Mouse (Mus musculus) limb, embryonic 10.5 days (tissue): ENCODE measurements around the gene Pitpna. TPM values are rescaled to one million over a fixed set of nuclear protein-coding genes. Genes with fewer than 3 reads are reported as not detected.
"Not testable (repeated sequence)": the region's sequence is repeated elsewhere in the genome, so short reads cannot be mapped to it uniquely, and the experiment has no call there.

Source experiments
- DNase-seq: peaks from one replicate; pipeline ENCODE4 v3.0.0-alpha.2; 2017; ENCODE audit warnings: low spot score
- H3K27ac ChIP-seq: fragments of 300-500 bp; sonication (generic); 2 replicates; pipeline ENCODE4 v1.5.1; 2016; ENCODE audit warnings: mild to moderate bottlenecking
- H3K27me3 ChIP-seq: fragments of 300-500 bp; sonication (generic); 2 replicates; pipeline ENCODE4 v1.6.1; 2016; ENCODE audit warnings: low read depth, mild to moderate bottlenecking; ENCODE audit not compliant: poor library complexity, severe bottlenecking
- H3K36me3 ChIP-seq: fragments of 300-500 bp; sonication (generic); 2 replicates; pipeline ENCODE4 v1.6.1; 2016; ENCODE audit warnings: mild to moderate bottlenecking, moderate library complexity
- H3K4me1 ChIP-seq: fragments of 300-500 bp; sonication (generic); 2 replicates; pipeline ENCODE4 v1.6.1; 2016
- H3K4me3 ChIP-seq: fragments of 300-500 bp; sonication (generic); 2 replicates; pipeline ENCODE4 v1.5.1; 2016; ENCODE audit warnings: mild to moderate bottlenecking, moderate library complexity
- H3K9me3 ChIP-seq: fragments of 300-500 bp; sonication (generic); replicated peaks from 2 replicates; pipeline ENCODE4 v1.6.1; 2016; ENCODE audit warnings: mild to moderate bottlenecking
- WGBS: fragments of 180-500 bp; shearing (Covaris S2); methylation state at CpG from one replicate; pipeline ENCODE4 v1.1.7; 2016; 5-methylcytosine and 5-hydroxymethylcytosine counted together
- polyA plus RNA-seq: library from polyadenylated mRNA; unstranded; fragments of >200 nt; fragmentation: Nextera tagmentation; extraction: Ambion mirVana; gene quantifications from 2 replicates; pipeline ENCODE4 v1.2.1, GENCODE M21; 2016

Pitpna gene
- polyA plus RNA-seq, 1 experiment from 2014 or later: 68.8 TPM

DNA sequence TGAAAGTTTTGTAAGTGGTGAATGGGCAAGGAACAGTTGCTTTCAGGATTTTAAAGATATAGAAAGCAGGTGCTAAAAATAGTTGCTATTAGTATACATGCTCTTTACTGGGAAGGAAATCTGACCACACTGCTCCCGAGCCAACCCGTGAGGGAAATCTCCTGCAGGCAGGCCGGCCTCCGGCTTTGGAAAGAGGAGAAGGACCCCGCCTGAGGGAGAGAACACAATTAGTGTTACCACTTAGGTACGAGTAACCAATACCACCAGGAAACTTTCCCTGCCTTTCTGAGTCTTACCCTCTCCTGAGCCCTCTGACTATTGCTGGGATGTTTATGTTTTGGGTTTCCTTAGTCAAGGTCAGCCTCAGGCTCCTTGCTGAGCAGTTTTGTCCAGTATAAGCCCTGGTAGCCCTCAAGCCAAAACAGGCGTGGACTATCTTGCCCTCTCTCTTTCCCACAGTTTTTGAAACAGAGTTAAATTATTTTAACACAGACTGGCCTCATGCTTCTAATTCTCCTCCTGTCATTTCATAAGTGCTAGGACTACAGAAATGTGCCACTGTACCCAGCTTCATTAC lies 34.9 kb upstream of the Pitpna start:
- H3K4me1 ChIP-seq: peaks cover 41% of the 10 kb centered on the region
- H3K27me3 ChIP-seq: no peaks in the 10 kb centered on the region
- H3K36me3 ChIP-seq: peaks cover 5% of the 10 kb centered on the region; the same call in 1 of the 2 replicates
- DNase-seq: no peak
- no peak overlapping the region for H3K27ac ChIP-seq
- H3K9me3 ChIP-seq: no peaks in the 10 kb centered on the region
- WGBS: 55% methylated on average over 7 of the region's 7 CpGs
- H3K4me3 ChIP-seq: no peak overlapping the region

DNA sequence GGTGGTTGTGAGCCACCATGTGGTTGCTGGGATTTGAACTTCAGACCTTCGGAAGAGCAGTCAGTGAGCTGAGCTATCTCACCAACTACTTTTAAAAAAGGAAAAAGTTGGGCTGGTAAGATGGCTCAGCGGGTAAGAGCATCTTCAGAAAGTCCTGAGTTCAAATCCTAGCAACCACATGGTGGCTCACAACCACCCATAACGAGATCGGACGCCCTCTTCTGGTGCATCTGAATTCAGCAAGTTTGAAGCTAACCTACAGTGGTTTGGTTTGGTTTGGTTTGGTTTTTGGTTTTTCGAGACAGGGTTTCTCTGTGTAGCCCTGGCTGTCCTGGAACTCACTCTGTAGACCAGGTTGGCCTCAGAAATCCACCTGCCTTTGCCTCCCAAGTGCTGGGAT lies 31.9 kb upstream of the Pitpna start:
- H3K27ac ChIP-seq, H3K27me3 ChIP-seq, DNase-seq, H3K4me3 ChIP-seq, H3K9me3 ChIP-seq, H3K36me3 ChIP-seq: not testable (repeated sequence)
- H3K4me1 ChIP-seq: peaks cover 30% of the 10 kb centered on the region
- WGBS: 96% methylated on average over 6 of the region's 6 CpGs

DNA sequence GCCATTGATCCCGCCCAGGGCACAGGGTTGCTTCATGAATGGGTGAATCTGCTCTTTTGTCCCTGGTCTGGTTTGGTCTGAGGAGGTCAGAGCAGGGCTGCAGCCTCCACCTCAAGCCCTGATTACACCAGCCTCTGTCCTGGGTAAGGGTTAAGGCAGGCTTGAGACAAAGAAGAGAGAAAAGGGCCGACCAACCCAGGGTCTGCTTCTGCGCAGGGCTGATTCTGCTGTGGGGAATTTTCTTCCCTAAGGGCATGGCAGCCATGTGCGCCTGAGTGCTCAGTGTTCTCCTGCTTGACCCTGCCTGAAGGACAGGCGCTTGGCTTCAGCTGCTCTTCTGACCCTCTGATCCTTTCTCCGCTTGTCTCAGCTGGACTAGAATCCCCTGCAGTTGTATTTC lies 30.8 kb upstream of the Pitpna start:
- Histone ChIP-seq H3K27me3 (no peaks in the 10 kb centered on the region), H3K27ac (no peak overlapping the region), H3K36me3 (peaks cover 7% of the 10 kb centered on the region; the same call in 1 of the 2 replicates), H3K4me1 (peaks cover 21% of the 10 kb centered on the region), H3K4me3 (no peak overlapping the region), H3K9me3 (no peaks in the 10 kb centered on the region)
- 87% methylated on average over 6 of the region's 6 CpGs for WGBS
- no peak for DNase-seq

DNA sequence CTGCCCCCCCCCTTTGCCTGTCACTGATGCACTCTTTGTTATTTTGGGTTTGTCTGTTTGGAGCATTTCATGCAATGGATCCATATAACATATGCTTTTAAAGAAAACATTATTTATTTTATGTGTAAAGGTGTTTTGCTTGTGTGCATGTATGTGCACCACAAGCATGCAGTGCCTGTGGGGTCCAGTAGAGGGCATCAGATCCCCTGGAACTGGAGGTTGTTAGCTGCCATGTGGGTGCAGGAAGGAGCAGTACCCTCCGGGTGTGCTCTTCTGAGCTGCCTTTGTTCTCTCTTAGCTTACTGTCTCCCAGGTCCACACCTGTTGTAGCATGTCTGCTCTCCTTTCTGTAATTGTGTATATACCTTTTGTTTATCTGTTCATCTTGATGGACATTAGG lies 29.8 kb upstream of the Pitpna start:
- peaks cover 11% of the 10 kb centered on the region for H3K4me1 ChIP-seq
- no peak overlapping the region for H3K4me3 ChIP-seq
- H3K27ac ChIP-seq: no peak overlapping the region
- H3K27me3 ChIP-seq: no peaks in the 10 kb centered on the region
- no peaks in the 10 kb centered on the region for H3K9me3 ChIP-seq
- WGBS: 92% methylated on average over 1 of the region's 1 CpGs
- peaks cover 12% of the 10 kb centered on the region; the same call in 1 of the 2 replicates for H3K36me3 ChIP-seq
- DNase-seq: no peak

DNA sequence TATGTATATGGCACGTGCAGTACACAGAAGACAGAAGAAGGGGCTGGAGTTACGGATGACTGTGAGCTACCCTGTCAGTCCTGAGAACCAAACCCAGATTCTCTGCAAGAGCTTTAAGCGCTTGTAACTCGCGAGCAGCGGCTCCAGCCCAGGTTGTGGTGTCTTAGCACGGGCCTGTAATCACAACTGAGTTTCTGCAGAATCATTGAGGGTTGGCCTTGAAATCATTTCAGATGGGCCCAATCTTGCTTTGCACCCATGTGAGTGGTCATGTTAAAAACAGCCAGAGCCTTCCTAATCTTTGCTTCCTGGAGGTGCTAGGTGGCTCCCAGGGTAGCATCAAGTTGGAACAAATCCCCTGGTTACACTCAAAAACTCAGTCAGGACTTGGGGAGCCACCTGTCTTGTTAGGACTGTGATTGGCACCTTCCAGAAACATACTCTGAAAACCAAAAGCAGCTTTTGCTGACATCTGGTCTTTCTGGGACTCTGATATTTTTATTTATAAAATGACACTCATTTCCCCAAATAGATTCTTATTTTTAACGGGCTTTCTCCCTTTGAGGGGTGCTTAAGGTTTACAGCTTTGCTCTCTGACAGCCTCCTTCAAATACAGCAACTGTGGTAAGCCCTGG lies 27.9 kb upstream of the Pitpna start:
- no peaks in the 10 kb centered on the region for H3K9me3 ChIP-seq
- no peak overlapping the region for H3K4me3 ChIP-seq
- H3K36me3 ChIP-seq: peaks cover 19% of the 10 kb centered on the region
- no peak for DNase-seq
- H3K27ac ChIP-seq: no peak overlapping the region
- 92% methylated on average over 8 of the region's 8 CpGs for WGBS
- H3K27me3 ChIP-seq: no peaks in the 10 kb centered on the region
- H3K4me1 ChIP-seq: peaks cover 12% of the 10 kb centered on the region

DNA sequence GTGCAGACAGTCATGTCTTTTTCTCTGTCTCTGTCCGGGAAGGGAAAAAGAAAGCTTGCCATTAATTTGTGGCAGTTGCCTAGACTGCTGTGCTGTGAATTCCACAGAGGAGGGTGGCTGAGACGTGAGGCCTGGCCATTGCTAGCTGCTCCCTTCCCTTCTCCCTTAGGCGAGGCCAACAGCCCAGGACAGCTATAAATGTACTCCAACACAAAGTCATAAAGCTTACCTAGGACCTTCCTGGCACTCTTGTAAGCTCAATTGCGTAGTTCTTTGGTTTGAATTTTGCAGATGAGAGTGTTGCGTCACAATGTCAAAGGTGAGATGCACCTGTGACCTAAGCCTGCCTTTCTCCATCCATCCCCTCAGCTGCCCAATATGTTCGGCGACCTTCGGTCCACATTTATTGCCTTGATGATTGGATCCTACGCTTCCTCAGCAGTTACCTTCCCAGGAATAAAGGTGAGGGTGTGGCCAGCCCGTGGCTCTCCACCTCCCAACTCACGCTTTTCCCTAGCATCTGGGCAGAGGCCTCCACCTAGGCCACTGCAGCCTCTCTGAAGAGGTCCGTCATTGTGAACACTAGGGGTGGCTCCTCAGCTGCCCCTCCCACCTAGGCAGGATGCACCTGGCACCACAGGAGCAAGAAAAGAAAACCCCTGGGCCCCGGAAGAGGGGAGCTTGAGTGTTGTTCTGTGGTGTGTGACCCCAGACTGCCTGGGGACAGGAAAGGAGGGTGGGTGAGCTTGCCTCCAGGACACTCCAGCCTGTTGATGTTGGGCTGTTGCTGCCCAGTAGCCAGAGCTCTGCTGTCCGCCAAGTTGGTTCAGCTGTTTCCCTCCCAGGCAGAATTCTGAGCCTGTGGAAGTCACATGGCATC lies 27.1 kb upstream of the Pitpna start:
- Histone ChIP-seq H3K27ac (peak overlapping the region; percentile 15; the same call in 1 of the 2 replicates), H3K27me3 (no peaks in the 10 kb centered on the region), H3K4me3 (no peak overlapping the region), H3K36me3 (peaks cover 20% of the 10 kb centered on the region), H3K4me1 (peaks cover 14% of the 10 kb centered on the region), H3K9me3 (no peaks in the 10 kb centered on the region)
- WGBS: 77% methylated on average over 14 of the region's 14 CpGs
- no peak for DNase-seq

DNA sequence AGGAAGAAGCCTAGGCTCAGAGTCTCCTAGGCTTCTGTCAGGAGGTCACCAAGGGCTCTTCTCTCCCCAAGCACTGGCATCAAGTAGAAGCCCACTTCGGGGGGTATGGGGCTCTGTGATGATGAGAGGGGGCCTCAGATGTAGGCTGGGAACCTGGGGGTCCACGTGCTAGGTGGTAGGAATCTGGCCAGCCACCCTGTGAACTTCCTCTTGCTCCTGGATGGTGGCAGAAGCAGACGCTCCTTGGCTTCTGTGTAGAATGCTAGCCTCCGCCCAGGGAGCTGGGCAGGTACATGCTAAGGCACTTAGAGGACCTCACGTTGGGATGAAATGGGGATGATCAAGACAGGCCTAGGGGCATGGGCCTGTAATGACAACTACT lies 26.5 kb upstream of the Pitpna start:
- no peaks in the 10 kb centered on the region for H3K27me3 ChIP-seq
- 85% methylated on average over 5 of the region's 5 CpGs for WGBS
- H3K4me1 ChIP-seq: peaks cover 18% of the 10 kb centered on the region
- DNase-seq: no peak
- H3K27ac ChIP-seq: no peak overlapping the region
- no peaks in the 10 kb centered on the region for H3K9me3 ChIP-seq
- peaks cover 22% of the 10 kb centered on the region for H3K36me3 ChIP-seq
- no peak overlapping the region for H3K4me3 ChIP-seq

GRCm38 (mm10) chr11:75562840-75563239 lies 25.1 kb upstream of the Pitpna start:
- H3K9me3 ChIP-seq: no peaks in the 10 kb centered on the region
- H3K4me1 ChIP-seq: peaks cover 18% of the 10 kb centered on the region
- WGBS: 87% methylated on average over 8 of the region's 8 CpGs
- no peak overlapping the region for H3K27ac ChIP-seq
- DNase-seq: no peak
- H3K27me3 ChIP-seq: no peaks in the 10 kb centered on the region
- H3K36me3 ChIP-seq: peaks cover 17% of the 10 kb centered on the region; the same call in 1 of the 2 replicates
- H3K4me3 ChIP-seq: no peak overlapping the region

DNA sequence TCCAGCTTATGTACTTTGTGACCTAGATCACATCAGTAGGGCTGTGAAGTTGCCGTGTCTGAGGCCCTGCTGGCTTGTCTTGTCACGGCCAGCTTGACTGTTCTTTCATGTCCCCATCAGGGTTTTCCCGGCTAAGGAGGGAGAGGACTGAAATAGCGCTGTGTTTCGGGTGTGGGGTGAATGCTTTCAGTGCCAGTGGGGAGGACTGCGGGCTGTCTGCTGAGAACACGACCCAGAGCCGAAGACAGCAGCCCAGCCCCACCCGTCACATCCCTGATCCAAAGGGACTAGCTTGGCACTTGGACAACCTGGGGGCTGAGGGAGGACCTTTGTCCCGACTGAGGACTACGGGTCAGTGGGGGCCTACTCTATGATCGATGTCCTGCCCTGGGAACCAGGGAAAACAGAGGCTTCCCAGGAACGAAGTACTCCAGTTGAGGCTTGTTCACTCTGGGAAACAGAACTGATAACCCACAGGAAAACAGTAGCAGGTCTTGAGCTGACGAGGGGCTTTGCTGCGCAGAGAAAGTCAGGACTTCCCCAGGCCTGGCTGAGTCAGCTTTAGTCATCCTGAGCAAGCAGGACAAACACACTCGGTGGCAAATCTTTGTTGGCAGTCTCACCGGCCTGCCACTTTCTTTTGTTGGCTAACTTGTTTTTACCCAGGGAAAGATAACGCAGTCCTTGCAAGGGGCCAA lies 23.9 kb upstream of the Pitpna start:
- peaks cover 18% of the 10 kb centered on the region for H3K4me1 ChIP-seq
- H3K4me3 ChIP-seq: no peak overlapping the region
- H3K27me3 ChIP-seq: no peaks in the 10 kb centered on the region
- 75% methylated on average over 18 of the region's 18 CpGs for WGBS
- DNase-seq: no peak
- no peak overlapping the region for H3K27ac ChIP-seq
- H3K9me3 ChIP-seq: no peaks in the 10 kb centered on the region
- peaks cover 15% of the 10 kb centered on the region; the same call in 1 of the 2 replicates for H3K36me3 ChIP-seq

DNA sequence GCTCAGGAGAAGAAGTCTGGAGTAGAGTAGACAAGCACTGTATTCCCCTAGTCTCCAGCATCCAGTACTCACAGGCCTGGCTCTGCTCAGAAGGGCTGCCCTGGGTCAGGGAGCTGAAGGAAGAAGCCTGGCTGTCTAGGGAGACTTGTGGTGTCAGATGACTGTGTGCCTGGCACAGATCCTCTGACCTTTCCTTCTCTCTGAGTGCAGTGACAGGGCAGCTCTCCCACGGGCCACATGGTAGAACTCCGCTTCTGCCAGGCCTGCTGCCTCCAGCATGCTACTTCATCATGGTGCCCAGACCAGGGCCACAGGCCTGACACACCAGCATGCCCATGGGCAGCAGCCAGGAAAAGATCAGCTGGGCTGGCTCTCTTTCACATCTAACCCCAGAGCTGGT lies 22.0 kb upstream of the Pitpna start:
- Histone ChIP-seq H3K4me3 (no peak overlapping the region), H3K27ac (peak overlapping the region; percentile 42; the same call in 1 of the 2 replicates), H3K4me1 (peaks cover 12% of the 10 kb centered on the region), H3K36me3 (peaks cover 15% of the 10 kb centered on the region; the same call in 1 of the 2 replicates), H3K27me3 (no peaks in the 10 kb centered on the region), H3K9me3 (no peaks in the 10 kb centered on the region)
- 50% methylated on average over 2 of the region's 2 CpGs for WGBS
- no peak for DNase-seq

GRCm38 (mm10) chr11:75566276-75567196 lies 21.4 kb upstream of the Pitpna start:
- H3K27ac ChIP-seq: peak overlapping the region; percentile 42; the same call in 1 of the 2 replicates
- no peaks in the 10 kb centered on the region for H3K27me3 ChIP-seq
- no peaks in the 10 kb centered on the region for H3K9me3 ChIP-seq
- peaks cover 15% of the 10 kb centered on the region; the same call in 1 of the 2 replicates for H3K36me3 ChIP-seq
- no peak for DNase-seq
- H3K4me1 ChIP-seq: peaks cover 13% of the 10 kb centered on the region
- no peak overlapping the region for H3K4me3 ChIP-seq
- 82% methylated on average over 13 of the region's 13 CpGs for WGBS
